Mouse (Mus musculus) kidney, postnatal 25 days (tissue): Measurements from ENCODE around the gene Mrpl43.

Experiments used
- DNase-seq, 2 experiments: peaks; one replicate each; pipeline ENCODE4 v3.0.0; 2021; ENCODE audit warnings: mixed read lengths in 2 of 2

Gene Mrpl43

DNA sequence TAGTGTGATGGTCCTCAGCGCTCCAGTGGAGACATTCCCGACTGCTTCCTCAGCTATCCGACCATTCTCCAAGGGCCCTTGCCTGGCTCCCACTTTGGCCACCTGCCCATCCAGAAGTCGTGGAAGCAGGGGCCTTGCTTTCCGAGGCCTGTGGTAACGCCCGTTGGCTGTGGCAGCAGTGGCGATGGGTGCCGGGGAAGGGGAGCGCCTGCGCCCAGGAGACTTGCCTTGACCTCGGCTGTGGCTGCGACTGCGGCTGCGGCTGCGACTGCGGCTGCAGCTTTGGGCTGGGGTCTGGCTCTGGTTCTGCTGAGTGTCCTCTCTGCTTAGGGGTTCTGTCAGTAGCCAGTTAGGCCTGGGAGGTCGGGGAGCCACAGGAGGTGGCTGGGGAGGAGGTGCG lies 22.5 kb upstream of the Mrpl43 start:
- DNase-seq = no peak

DNA sequence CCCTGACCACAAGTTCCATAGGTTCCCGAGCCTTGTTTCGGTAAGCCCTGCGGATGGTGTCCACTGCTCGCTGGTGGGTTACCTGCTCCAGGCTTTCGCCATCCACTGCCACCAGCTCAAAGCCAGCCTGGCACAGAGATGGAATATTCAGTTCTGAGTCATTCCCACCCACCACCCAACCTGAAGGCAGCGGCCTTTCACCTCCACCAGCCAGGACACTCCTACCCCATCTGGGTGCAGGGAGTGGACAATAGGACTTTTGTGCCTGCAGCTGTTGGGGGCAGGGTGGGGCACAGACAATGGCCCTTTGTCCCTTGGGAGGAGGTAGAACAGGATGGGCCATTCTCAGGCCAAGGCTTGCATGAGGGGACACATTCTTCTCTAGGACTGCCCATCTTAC lies 21.6 kb upstream of the Mrpl43 start:
- no peak for DNase-seq

- DNase-seq = peak in 1 of 2 experiments; percentile 33
Observed at GRCm38 (mm10) chr19:45026958-45027670, 20.9 kb upstream of the Mrpl43 start.

DNA sequence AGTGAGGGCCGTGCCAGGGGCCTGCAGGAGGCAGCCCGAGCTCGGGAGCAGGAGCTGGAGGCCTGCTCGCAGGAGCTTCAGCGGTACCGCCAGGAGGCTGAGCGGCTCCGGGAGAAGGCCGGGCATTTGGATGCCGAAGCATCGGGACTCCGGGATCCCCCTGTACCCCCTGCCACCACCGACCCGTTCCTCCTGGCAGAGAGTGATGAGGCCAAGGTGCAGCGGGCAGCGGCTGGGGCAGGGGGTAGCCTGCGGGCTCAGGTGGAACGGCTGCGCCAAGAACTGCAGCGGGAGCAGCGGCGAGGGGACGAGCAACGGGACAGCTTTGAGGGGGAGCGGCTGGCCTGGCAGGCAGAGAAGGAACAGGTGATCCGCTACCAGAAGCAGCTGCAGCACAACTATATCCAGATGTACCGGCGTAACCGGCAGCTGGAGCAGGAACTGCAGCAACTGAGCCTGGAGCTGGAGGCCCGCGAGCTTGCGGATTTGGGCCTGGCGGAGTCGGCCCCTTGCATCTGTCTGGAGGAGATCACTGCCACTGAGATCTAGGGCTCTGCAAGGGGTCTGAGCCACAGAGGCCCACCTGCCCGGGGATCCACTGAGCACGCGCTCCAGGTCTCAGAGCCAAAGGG lies 19.8 kb upstream of the Mrpl43 start:
- DNase-seq = peak in 1 of 2 experiments; percentile 44

DNA sequence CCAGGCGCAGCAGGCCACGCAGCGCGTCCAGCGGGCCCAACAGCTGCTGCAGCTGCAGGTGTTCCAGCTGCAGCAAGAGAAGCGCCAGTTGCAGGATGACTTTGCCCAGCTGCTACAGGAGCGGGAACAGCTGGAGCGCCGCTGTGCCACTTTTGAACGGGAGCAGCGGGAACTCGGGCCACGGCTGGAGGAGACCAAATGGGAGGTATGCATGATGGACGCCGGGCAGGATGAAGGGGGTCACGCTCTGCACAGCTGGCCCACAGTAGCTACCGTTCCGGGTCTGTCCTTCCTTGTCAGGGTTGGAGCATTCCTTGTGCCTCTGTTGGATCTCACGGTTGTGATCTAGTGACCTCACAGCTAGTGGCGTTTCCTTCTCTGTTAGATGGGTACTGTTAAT lies 18.5 kb upstream of the Mrpl43 start:
- DNase-seq = peak in 1 of 2 experiments; percentile 38

DNA sequence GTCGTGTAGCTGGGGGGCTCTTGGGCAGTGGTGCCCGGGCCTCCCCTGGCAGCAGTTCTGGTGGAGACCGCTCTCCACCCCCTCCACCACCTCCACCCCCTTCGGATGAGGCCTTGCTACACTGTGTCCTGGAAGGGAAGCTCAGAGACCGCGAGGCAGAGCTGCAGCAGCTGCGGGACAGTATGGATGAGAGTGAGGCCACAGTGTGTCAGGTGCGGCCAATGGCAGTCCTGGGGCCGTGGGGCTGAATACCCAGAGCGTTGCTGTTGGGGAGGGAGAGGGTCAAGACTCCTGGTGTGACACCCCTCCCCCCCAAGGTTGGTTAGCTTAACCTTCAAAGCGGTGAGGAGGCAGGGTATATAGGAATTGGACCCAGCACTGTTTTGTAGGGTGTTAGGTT lies 17.8 kb upstream of the Mrpl43 start:
- peak in 1 of 2 experiments; percentile 34 for DNase-seq

GRCm38 (mm10) chr19:45021362-45021761 lies 15.1 kb upstream of the Mrpl43 start:
- DNase-seq = peak in 1 of 2 experiments; percentile 35

- peak; percentile 70 to 80 for DNase-seq
Observed at GRCm38 (mm10) chr19:45020348-45020747, 14.1 kb upstream of the Mrpl43 start.

DNA sequence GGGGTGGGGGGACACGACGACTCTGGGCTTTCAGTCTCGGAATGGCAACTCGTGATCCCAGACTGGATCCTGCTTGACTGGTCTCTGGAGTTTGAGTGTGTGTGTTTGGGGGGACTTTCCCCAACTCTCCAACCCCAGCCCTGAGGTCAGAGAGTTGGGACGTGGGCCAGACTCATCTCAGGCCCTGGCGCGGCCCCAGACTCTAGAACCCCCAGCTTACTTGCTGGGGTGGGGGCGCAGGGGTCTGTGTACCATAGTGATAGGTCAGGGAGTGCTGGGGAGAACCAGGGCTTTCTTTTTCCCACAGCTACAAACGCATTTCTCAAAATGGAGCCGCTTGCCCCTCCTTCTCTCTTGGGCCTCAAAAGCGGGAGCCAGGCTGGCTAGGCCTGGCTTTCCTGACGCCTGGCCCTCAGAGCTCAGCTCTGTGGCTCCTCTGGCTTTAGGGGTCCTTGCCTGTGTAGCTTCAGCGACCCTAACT lies 12.1 kb upstream of the Mrpl43 start:
- DNase-seq = peak; percentile 35 to 62

DNA sequence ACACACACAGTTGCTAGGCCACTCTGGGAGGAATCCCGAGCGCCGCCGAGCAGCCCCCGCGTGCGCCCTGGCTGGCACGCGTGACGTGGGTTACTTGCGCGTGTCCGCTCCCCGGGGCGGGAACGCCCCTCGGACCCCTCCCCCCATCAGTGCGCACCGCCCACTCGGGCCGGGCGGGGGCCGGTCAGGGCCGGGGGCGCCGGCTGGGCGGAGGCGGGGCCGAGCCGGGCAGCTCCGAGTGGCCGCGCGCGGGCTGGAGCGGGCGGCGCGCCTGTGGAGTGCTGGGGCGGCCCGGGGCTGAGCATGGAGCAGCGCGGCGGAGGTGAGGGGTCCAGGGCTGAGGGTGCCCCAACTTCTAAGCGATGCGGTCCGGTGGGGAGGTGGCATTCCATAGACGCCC lies 11.7 kb upstream of the Mrpl43 start:
- DNase-seq = peak; percentile 82 to 95

GRCm38 (mm10) chr19:45017216-45017771 lies 11.1 kb upstream of the Mrpl43 start:
- peak; percentile 92 to 94 for DNase-seq

DNA sequence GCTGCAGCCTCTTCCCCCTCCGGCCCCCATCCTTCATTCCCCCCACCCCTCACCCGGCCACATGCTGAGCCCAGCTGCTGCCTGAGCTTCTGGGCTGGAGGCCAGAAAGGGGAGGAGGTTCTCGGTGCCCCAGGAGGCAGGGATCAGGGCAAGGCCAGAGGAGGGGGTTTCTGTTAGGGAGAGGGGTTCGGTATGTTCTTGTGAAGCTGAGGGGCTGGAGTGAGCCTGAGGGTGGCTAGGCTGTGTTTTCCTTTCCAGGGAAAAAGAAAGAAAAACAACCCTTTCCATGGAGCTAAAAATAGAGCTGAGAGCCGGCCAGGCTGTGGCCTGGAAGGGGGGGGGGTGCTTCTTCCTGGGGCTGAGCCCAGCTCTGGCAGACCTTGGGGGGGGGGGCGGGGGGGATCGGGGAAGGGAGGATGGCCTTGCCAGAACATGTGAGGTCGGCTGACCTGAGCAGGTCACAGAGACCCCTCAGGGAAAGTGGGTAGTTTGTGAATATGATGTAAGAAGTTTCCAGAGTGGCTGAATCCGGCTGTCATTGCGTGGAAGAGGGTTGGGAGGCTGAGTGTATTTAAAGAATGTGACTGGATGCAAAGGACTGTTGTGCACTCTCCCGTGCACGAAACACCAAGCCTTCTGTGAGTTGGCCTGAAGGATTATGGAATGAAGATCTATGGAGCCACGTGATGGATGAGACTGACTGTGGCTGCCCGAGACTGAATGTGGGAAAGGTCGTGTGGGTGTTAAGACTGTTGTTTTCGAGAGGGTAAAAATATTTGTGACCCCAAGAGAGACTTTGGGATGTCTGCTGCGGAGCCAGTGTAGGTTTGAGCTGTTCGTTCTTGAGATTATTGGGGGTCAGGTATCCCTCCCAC lies 10.3 kb upstream of the Mrpl43 start:
- DNase-seq = peak; percentile 93 to 96

DNA sequence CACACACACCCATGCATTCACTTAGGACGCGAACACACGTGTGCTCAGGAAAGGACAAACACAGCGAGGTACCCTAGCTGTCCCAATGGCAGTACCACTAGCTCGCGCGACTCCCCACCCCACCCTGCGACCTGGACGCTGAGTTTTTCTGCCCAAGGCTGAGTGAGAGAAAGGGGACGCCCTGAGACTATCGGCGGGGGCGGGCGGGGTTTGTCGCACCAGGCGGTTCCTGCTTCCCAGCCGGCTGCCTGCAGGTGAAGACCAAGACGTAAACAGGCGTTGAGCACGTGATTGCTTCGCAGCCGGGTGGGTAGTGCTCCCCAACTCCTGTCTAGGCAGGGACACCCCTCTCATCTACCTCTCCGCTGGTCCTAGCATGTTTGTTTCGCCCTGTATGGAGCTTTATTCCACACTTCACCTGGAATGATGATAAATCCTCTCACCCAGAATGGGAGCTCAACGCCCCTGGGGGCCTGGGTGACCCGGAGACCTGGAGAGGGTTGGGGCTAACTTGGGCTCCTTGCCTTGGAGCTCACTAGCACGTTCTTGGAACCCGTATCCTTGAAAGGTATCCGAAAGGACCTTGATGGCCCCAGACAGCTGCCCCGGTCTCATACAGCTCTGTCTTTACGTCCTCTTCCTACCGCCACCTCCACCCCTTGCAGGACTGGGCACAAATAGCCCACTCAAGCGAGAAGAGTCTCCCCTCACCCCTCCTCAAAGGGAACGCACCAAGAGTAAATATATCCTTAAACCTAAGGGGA lies 9.5 kb upstream of the Mrpl43 start:
- peak; percentile 73 to 87 for DNase-seq

DNA sequence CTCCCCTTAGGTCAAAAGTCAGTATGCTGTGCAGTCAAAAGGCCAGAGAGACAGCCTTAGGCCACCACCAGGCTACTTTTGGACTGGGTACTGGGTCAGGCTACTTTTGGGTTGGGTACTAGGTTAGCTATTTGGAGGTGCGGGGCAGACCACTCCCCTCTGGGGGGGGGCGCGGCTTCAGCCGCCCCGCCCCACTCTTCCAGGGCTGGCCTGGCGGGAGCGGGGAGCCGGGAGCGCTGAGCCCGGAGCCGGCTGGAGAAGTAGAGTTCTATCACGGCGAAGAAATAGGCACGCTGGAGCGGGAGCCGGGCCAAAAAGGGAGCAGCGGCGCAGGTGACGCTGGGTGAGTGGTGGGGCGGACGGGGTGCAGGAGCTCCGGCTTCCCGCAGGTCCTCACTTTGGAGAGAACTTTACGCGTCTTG lies 8.8 kb upstream of the Mrpl43 start:
- DNase-seq = peak; percentile 81 to 92

DNA sequence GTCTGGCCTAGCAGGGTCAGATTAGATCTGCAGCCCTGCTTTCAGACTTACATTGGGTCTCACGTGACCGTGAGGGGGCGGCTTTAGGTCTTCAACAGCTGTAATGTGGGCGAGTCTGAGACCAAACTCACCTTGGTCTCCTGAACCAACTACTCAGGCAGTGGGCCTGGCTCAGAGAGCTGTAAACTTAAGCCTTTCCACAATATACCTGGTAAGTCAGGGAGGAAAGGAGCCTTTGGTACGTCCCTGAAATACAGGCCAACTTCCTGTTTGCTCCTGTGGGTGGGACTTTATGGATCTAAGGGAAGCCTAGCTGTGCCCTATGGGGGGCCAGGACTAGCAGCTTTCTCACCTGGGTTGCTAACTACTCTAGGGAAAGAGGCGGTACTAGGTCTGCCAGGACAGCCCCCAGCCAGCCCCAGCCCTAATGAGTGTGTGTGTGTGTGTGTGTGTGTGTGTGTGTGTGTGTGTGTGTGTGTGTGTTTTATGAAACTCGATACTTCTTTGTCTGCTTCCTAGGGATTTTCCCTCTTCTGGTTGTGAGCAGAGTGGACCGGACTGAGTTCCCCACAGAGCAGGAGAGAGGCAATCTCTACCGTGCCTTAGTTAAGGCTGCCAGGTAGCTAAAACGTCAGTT lies 8.2 kb upstream of the Mrpl43 start, which contains the start of gene Lzts2:
Gene Lzts2 (plus strand): TSS at position 80 of the 637 bp plus-strand sequence.
- DNase-seq = peak; percentile 37 to 52

GRCm38 (mm10) chr19:45013581-45014225 lies 7.5 kb upstream of the Mrpl43 start:
- peak in 1 of 2 experiments; percentile 32 for DNase-seq

GRCm38 (mm10) chr19:45012636-45013035 lies 6.4 kb upstream of the Mrpl43 start:
- DNase-seq = peak in 1 of 2 experiments; percentile 32

- peak in 1 of 2 experiments; percentile 41 for DNase-seq
Observed at GRCm38 (mm10) chr19:45012219-45012618, 6.0 kb upstream of the Mrpl43 start.

DNA sequence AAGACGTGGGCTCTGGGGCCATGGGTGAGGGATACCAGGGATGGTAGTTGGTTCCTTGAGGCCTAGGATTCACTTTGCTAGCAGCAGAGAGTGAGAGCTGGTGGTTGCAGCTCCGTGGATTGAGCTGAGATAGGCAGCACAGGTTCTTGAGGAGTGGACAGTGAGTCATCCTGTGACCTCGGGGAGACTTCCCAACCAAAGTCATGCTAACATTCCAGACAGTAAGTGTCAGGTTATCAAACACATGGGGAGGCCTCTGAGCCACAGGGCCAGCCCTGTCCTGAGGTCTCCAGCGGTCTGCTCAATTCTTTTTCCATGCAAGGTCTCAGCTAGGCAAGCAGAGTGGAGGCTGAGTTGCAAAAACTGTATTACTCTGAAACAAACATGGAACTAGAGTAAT lies 4.4 kb upstream of the Mrpl43 start:
- no peak for DNase-seq

GRCm38 (mm10) chr19:45007425-45008191 lies 1.4 kb upstream of the Mrpl43 start:
- DNase-seq = peak; percentile 88
